Mouse (Mus musculus): ENCODE results near the gene Gm960. TPM values are rescaled to one million over a fixed set of nuclear protein-coding genes. Genes with fewer than 3 reads are reported as not detected.

Gm960 gene
- polyA plus RNA-seq, 1 experiment from 2014 or later, result 2.3 TPM

- DNase-seq (ENCODE audit: low spot score, missing footprints), result no peak
- Histone ChIP-seq H3K9ac (ENCODE audit: low read length) (no peak overlapping the region), H3K4me2 (no peak overlapping the region), H3K4me3 (ENCODE audit: low read depth, low read length) (no peak overlapping the region), H3K4me1 (ENCODE audit: control insufficient read depth, insufficient read depth, low read length) (no peaks in the 10 kb centered on the region), H3K9me3 (ENCODE audit: control insufficient read depth, low read length) (no peaks in the 10 kb centered on the region), H3K27me3 (ENCODE audit: control insufficient read depth, insufficient read depth, low read length) (no peaks in the 10 kb centered on the region), H3K27ac (ENCODE audit: low read depth, low read length) (no peak overlapping the region), H3K36me3 (ENCODE audit: control insufficient read depth, insufficient read depth, low read length) (no peaks in the 10 kb centered on the region)
- ATAC-seq (ENCODE audit: low FRiP score), result no peak
Measured at GRCm38 (mm10) chr19:4666815-4667214, 31.7 kb downstream of the Gm960 start.

GRCm38 (mm10) chr19:4658156-4658555 is 40.3 kb downstream of the Gm960 start:
- Histone ChIP-seq H3K4me2 (no peak overlapping the region), H3K4me3 (ENCODE audit: low read depth, low read length) (no peak overlapping the region), H3K27ac (ENCODE audit: low read depth, low read length) (no peak overlapping the region), H3K9ac (ENCODE audit: low read length) (no peak overlapping the region), H3K27me3 (ENCODE audit: control insufficient read depth, insufficient read depth, low read length) (no peaks in the 10 kb centered on the region), H3K36me3 (ENCODE audit: control insufficient read depth, insufficient read depth, low read length) (no peaks in the 10 kb centered on the region), H3K9me3 (ENCODE audit: control insufficient read depth, low read length) (no peaks in the 10 kb centered on the region), H3K4me1 (ENCODE audit: control insufficient read depth, insufficient read depth, low read length) (no peaks in the 10 kb centered on the region)
- ATAC-seq (ENCODE audit: low FRiP score) (no peak), DNase-seq (ENCODE audit: low spot score, missing footprints) (no peak)
- WGBS, result 86% methylated on average over 5 of the region's 5 CpGs

- H3K9me3 ChIP-seq (ENCODE audit: control insufficient read depth, low read length), result no peaks in the 10 kb centered on the region
- WGBS, result 78% methylated on average over 11 of the region's 11 CpGs
- H3K27me3 ChIP-seq (ENCODE audit: control insufficient read depth, insufficient read depth, low read length), result no peaks in the 10 kb centered on the region
- H3K4me2 ChIP-seq, result no peak overlapping the region
- no peak for DNase-seq (ENCODE audit: low spot score, missing footprints)
- H3K4me3 ChIP-seq (ENCODE audit: low read depth, low read length), result no peak overlapping the region
- no peaks in the 10 kb centered on the region for H3K4me1 ChIP-seq (ENCODE audit: control insufficient read depth, insufficient read depth, low read length)
- no peak overlapping the region for H3K9ac ChIP-seq (ENCODE audit: low read length)
- no peaks in the 10 kb centered on the region for H3K36me3 ChIP-seq (ENCODE audit: control insufficient read depth, insufficient read depth, low read length)
- H3K27ac ChIP-seq (ENCODE audit: low read depth, low read length), result no peak overlapping the region
- ATAC-seq (ENCODE audit: low FRiP score), result no peak
Measured at GRCm38 (mm10) chr19:4646917-4647492, 51.5 kb downstream of the Gm960 start.

- Histone ChIP-seq H3K9ac (ENCODE audit: low read length) (no peak overlapping the region), H3K27me3 (ENCODE audit: control insufficient read depth, insufficient read depth, low read length) (no peaks in the 10 kb centered on the region), H3K27ac (ENCODE audit: low read depth, low read length) (no peak overlapping the region), H3K4me3 (ENCODE audit: low read depth, low read length) (no peak overlapping the region), H3K9me3 (ENCODE audit: control insufficient read depth, low read length) (no peaks in the 10 kb centered on the region), H3K4me2 (no peak overlapping the region), H3K4me1 (ENCODE audit: control insufficient read depth, insufficient read depth, low read length) (no peaks in the 10 kb centered on the region), H3K36me3 (ENCODE audit: control insufficient read depth, insufficient read depth, low read length) (no peaks in the 10 kb centered on the region)
- 43% methylated on average over 10 of the region's 10 CpGs for WGBS
- DNase-seq (ENCODE audit: low spot score, missing footprints) (peak; percentile 87), ATAC-seq (ENCODE audit: low FRiP score) (no peak)
Measured at GRCm38 (mm10) chr19:4644271-4644670, 54.2 kb downstream of the Gm960 start.

- WGBS, result 72% methylated on average over 4 of the region's 4 CpGs
- H3K9me3 ChIP-seq (ENCODE audit: control insufficient read depth, low read length), result no peaks in the 10 kb centered on the region
- no peak overlapping the region for H3K27ac ChIP-seq (ENCODE audit: low read depth, low read length)
- no peak overlapping the region for H3K4me2 ChIP-seq
- H3K4me3 ChIP-seq (ENCODE audit: low read depth, low read length), result no peak overlapping the region
- H3K4me1 ChIP-seq (ENCODE audit: control insufficient read depth, insufficient read depth, low read length), result no peaks in the 10 kb centered on the region
- ATAC-seq (ENCODE audit: low FRiP score) (no peak), DNase-seq (ENCODE audit: low spot score, missing footprints) (no peak)
- H3K36me3 ChIP-seq (ENCODE audit: control insufficient read depth, insufficient read depth, low read length), result no peaks in the 10 kb centered on the region
- no peaks in the 10 kb centered on the region for H3K27me3 ChIP-seq (ENCODE audit: control insufficient read depth, insufficient read depth, low read length)
- no peak overlapping the region for H3K9ac ChIP-seq (ENCODE audit: low read length)
Measured at GRCm38 (mm10) chr19:4635986-4636385, 62.5 kb downstream of the Gm960 start.

- Histone ChIP-seq H3K9ac (ENCODE audit: low read length) (no peak overlapping the region), H3K9me3 (ENCODE audit: control insufficient read depth, low read length) (no peaks in the 10 kb centered on the region), H3K27me3 (ENCODE audit: control insufficient read depth, insufficient read depth, low read length) (no peaks in the 10 kb centered on the region), H3K4me3 (ENCODE audit: low read depth, low read length) (no peak overlapping the region), H3K4me1 (ENCODE audit: control insufficient read depth, insufficient read depth, low read length) (peaks cover 18% of the 10 kb centered on the region), H3K36me3 (ENCODE audit: control insufficient read depth, insufficient read depth, low read length) (no peaks in the 10 kb centered on the region), H3K4me2 (no peak overlapping the region), H3K27ac (ENCODE audit: low read depth, low read length) (no peak overlapping the region)
- DNase-seq (ENCODE audit: low spot score, missing footprints), result peak; percentile 97
- ATAC-seq (ENCODE audit: low FRiP score), result no peak
- WGBS, result 3% methylated on average over 1 of the region's 1 CpGs
Measured at GRCm38 (mm10) chr19:4628819-4629218, 69.6 kb downstream of the Gm960 start.

GRCm38 (mm10) chr19:4625829-4626535 is 72.5 kb downstream of the Gm960 start:
- Histone ChIP-seq H3K4me2 (peak overlapping the region; percentile 84), H3K9ac (ENCODE audit: low read length) (peak overlapping the region; percentile 95), H3K27ac (ENCODE audit: low read depth, low read length) (peak overlapping the region; percentile 61), H3K27me3 (ENCODE audit: control insufficient read depth, insufficient read depth, low read length) (no peaks in the 10 kb centered on the region), H3K4me3 (ENCODE audit: low read depth, low read length) (peak overlapping the region; percentile 92), H3K36me3 (ENCODE audit: control insufficient read depth, insufficient read depth, low read length) (peaks cover 11% of the 10 kb centered on the region), H3K9me3 (ENCODE audit: control insufficient read depth, low read length) (no peaks in the 10 kb centered on the region), H3K4me1 (ENCODE audit: control insufficient read depth, insufficient read depth, low read length) (peaks cover 18% of the 10 kb centered on the region)
- 3% methylated on average over 33 of the region's 35 CpGs for WGBS
- peak; percentile 91 for DNase-seq (ENCODE audit: low spot score, missing footprints)
- peak; percentile 68 for ATAC-seq (ENCODE audit: low FRiP score)

- peaks cover 11% of the 10 kb centered on the region for H3K36me3 ChIP-seq (ENCODE audit: control insufficient read depth, insufficient read depth, low read length)
- no peaks in the 10 kb centered on the region for H3K27me3 ChIP-seq (ENCODE audit: control insufficient read depth, insufficient read depth, low read length)
- under 1% methylated on average over 58 of the region's 64 CpGs for WGBS
- peak within 1 kb of the TSS; percentile 95 for H3K9ac ChIP-seq (ENCODE audit: low read length)
- peaks cover 18% of the 10 kb centered on the region for H3K4me1 ChIP-seq (ENCODE audit: control insufficient read depth, insufficient read depth, low read length)
- peak within 1 kb of the TSS; percentile 84 for H3K4me2 ChIP-seq
- peak; percentile 91 for ATAC-seq (ENCODE audit: low FRiP score)
- peak within 1 kb of the TSS; percentile 92 for H3K4me3 ChIP-seq (ENCODE audit: low read depth, low read length)
- DNase-seq (ENCODE audit: low spot score, missing footprints), result peak; percentile 99
- H3K9me3 ChIP-seq (ENCODE audit: control insufficient read depth, low read length), result no peaks in the 10 kb centered on the region
- H3K27ac ChIP-seq (ENCODE audit: low read depth, low read length), result peak within 1 kb of the TSS; percentile 61
Measured at GRCm38 (mm10) chr19:4625179-4625828, 73.2 kb downstream of the Gm960 start, which contains the start of gene Rce1. Gene Rce1 (minus strand): TSS chr19:4625641.
